Mouse (Mus musculus) monocyte, adult 2 months (primary cell): ENCODE results near the gene Prim1.
"Not testable (repeated sequence)": the region's sequence is repeated elsewhere in the genome, so short reads cannot be mapped to it uniquely, and the experiment has no call there.

Source experiments
- DNase-seq, 2 experiments: peaks; one replicate each; pipeline ENCODE4 v3.0.0; 2022; ENCODE audit warnings: low spot score in 2 of 2, low read depth in 1 of 2

Prim1 gene

DNA sequence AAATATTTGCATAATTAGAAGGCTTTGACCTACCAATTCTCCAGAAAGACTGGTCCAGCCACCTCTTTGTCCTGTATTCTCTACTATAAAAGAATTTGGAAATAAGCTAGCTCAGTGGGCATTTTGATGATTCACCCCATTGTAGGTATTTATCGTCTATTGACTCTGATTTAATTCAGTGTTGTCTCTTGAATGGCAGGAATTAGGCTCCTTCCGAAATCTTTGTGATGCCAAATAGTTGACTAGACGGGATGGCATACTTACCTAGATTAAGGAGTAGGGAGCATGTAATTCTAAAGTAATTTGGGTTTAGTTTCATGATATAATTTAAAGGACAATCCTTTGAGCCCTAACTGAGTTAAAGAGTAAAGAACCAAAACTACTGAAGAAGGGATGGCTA lies 23.0 kb downstream of the Prim1 start:
- DNase-seq, result no peak

GRCm38 (mm10) chr10:128039167-128039566 lies 24.2 kb downstream of the Prim1 start:
- DNase-seq, result no peak

DNA sequence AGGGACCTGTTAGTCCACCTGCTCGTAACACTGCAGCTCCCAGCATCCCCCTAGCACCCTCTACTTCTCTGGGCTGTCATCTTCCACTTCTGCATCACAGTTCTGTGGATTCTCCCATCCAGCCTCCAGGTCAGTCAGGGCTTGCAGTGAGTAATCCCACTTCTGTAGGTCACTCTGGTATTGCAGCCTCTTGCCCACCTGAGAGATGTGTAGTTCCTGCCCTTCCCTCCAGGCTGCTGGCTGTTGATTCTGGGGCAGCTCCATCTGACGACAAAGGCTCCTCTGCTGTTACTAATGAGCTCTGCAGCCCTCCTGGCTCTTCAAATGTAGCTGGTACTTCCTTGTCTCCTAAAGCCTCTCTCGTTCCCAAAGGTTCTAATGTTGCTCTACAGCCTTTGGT lies 24.9 kb downstream of the Prim1 start:
- no peak for DNase-seq

DNA sequence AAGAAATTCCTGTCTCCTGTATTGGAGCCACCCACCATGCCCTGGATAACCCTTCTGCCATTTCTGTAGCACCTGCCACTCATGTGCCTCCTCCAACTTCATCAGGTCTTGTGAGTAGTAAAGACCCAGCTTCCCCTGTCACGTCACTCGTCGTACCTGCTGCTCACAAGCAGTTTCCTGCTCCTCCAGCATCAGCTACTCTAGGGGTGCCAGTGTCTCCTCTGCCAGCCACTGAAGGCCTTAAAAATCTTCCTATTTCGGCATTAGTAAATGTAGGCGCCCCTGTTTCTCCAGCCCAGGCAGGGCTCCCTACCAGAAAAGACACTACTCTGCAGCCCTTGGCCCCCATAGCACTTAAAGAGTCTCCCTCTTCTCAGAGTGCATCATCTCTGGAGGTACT lies 25.3 kb downstream of the Prim1 start:
- no peak for DNase-seq

DNA sequence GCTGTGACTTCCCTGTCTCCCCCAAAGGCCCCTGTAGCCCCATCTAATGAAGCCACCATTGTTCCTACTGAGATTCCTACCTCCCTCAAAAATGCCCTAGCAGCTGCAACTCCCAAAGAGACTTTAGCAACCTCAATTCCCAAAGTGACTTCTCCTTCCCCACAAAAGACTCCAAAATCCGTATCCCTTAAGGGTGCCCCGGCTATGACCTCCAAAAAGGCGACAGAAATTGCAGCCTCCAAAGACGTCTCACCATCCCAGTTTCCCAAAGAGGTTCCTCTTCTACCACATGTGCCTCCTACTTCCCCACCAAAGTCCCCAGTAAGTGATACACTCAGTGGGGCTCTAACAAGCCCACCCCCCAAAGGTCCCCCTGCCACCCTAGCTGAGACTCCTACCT lies 26.7 kb downstream of the Prim1 start:
- DNase-seq, result no peak

- DNase-seq, result no peak
These were observed 27.5 kb downstream of the Prim1 start for GRCm38 (mm10) chr10:128042466-128042865.

DNA sequence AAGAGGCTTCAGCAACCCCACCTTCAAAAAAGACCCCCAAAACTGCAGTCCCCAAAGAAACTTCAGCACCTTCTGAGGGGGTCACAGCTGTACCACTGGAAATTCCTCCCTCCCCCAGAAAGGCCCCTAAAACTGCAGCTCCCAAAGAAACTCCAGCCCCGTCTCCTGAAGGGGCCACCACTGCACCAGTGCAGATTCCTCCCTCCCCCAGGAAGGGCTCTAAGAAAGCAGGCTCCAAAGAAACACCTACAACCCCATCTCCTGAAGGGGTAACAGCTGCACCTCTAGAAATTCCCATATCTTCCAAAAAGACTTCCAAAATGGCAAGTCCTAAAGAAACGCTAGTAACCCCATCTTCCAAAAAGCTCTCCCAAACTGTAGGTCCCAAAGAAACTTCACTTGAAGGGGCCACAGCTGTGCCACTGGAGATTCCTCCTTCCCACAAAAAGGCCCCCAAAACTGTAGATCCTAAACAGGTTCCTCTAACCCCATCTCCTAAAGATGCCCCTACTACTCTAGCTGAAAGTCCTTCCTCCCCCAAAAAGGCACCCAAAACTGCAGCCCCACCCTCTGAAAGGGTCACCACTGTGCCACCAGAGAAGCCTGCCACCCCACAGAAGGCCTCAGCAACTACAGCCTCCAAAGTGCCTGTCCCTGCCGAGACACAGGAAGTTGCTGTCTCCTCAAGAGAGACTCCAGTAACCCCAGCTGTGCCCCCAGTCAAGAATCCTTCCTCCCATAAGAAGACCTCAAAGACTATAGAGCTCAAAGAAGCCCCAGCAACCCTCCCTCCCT lies 28.3 kb downstream of the Prim1 start:
- no peak for DNase-seq

DNA sequence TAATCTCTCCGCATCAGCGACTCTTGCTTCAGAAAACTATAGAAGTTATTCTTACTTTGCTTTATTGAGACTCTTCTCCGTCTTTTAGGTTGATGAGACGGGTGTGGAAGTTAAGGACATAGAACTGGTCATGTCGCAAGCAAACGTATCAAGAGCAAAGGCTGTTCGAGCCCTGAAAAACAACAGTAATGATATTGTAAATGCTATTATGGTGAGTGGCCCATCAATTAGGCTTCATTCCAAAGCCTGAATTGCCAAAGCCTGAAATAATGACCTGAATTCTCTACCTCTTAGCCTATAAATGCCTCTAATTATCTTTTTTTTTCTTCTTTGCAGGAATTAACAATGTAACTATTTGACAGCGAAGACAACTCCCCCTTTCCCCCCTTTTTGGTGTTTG lies 33.2 kb downstream of the Prim1 start:
- no peak for DNase-seq

DNA sequence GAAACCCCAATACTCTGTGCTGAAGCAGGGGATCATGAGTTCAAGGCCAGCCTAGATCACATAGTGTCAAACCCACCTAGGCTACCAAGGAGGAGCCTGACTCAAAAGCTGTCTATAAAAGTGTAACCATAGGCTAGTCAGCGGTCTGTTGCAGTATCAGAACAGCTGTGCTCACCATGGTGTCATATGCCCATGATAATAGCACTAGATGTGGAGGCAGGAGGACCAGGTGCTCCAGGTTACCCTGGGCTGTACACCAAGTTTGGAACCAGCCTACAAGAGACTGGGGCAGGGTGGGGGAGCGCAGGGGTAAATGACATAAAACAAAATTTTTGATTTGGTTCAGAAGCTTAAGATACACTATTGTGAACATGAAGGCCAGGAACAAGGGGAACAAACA lies 34.8 kb downstream of the Prim1 start:
- no peak for DNase-seq

DNA sequence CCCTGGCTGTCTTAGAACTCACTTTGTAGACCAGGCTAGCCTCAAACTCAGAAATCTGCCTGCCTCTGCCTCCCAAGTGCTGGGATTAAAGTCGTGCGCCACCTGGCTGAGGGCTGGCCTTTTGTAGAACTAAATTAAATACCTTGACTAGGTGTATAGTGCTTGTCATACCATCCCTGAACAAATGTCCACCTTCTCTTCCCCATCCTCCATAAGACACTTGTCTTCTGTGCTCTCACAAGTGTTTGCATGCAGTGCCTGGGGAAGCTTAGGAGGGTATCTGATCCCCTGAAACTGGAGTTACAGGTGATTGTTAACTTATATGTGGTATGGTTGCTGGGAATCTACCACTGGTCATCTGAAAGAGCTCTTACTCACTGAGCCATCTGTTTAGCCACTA lies 35.4 kb downstream of the Prim1 start:
- no peak for DNase-seq

DNA sequence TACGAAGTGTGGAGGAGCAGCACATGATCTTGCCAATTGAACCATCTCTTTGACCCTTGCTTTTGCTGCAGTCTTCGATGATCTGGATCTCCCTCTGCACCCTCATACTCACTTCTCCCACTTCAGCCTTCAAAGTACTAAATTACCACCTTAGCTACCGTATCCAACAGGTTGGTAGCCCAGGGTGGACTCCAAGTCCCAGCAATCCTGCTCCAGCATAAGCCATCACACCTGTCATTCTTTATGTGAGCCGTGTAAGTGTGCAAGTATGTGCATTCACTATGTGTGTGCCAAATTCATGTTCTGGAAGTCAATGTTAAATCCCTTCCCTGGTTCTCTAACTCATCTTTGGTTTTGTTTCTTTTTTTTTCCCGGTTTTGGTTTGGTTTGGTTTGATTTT lies 36.6 kb downstream of the Prim1 start:
- DNase-seq, result no peak

DNA sequence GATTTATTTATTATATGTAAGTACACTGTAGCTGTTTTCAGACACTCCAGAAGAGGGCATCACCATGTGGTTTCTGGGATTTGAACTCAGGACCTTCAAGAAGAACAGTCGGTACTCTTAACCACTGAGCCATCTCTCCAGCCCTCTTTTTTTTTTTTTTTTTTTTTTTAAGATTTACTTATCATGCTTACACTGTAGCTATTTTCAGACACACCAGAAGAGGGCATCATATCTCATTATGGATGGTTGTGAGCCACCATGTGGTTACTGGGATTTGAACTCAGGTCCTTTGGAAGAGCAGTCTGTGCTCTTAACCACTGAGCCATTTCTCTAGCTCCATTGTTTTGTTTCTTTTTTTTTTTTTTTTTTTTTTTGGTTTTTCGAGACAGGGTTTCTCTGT lies 37.2 kb downstream of the Prim1 start:
- not testable (repeated sequence) for DNase-seq

DNA sequence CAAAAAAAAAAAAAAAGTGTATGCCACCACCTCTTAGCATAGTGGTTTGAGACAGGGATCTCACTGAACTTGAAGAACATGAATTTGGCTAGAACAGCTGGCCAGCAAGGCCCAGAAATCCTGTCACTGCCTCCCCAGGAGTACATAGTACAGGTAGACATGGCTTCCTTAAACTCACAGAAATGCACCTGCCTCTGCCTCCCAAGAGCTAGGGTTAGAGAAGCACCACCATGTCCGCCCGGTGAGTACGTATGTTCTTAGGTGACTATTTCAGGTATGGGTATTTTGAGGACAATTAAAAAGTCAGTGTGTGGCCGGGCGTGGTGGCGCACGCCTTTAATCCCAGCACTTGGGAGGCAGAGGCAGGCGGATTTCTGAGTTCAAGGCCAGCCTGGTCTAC lies 38.0 kb downstream of the Prim1 start:
- no peak for DNase-seq

DNA sequence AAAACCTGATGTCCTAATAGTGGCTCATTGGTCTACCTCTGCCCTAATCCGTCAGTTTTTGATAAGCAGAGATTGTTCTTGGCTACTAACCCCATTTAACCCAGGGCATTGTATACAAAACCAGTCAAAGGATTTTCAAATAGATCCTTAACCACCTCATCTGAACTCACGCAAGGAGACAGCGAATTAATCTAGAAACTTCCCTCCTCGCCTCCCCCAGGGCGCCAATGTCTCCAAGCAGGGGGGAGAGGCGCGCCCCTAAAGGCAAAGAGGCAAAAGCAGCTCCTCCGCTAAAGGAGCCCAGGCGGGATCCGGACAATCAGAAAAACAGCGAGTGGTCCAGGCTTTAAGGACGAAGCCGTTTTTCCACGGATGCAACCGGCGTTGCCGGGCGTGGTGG lies 43.2 kb downstream of the Prim1 start:
- DNase-seq, result no peak

DNA sequence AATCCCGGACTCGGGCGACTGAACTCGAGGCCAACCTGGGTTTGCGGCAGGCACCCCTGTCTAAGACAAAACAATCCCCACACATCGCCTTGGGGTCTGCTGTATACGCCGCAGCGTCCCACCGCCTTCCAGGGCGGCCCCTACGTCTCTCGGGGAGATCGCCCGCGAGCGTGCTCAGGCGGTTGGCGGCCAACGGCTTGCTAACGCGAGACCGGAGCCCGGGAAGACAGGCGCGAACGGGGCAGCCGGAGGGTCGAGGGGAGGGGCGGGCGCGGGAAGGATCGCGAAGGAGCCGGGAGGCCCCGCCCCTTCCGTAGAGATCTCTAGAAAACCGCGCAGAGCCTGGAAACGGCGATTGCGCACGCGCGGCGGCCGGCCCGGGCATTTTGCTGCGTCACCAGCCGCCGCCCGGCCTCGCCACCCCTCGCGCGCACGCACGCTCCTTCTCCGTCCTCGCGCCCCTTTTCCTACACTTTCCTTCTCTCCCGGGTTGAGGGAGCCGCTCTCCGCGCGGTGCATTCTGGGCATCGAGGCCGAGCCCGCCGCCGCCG lies 43.7 kb downstream of the Prim1 start, which contains the start of gene Ptges3:
Gene Ptges3, plus strand, starts transcription at position 354 of the 551 bp plus-strand sequence.
- peak; percentile 86 to 91 for DNase-seq

DNA sequence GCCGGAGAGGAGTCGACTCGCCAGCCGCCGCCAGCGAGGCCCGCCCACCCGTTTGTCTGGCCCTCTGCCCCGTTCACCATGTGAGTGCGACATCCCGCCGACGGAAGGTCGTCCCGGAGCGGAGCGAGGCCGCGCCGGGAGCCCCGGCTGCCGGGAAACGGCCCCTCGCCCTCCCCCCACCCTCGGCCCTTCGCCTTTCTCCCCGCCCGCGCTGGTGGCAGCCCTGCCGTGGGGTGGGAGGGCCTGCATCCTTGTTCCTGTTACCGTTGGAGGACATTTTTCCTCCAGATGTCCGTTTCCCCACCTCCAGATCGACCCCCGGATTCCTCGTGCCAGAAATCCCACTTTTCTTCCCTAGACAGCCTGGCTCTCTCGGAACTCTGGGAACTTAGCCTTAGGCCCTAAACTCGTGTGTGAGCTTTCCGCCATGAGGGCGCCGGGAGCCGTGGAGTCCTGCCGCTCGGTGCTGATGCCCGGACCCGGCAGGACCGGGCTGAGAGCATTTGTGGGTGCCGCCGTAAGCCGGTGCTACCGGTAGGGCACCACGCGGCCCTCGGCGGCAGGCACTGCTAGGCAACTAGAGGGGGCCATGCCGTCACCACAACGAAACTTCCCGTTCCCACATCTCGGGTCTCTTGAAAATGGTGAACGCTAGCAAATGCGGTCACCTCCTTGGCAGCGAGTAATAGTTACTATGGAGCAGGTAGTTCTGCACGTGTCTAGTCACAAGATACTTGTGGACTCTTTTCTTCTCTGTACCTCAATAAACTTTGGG lies 44.4 kb downstream of the Prim1 start:
- peak in 1 of 2 experiments; percentile 62 for DNase-seq

- no peak for DNase-seq
These were observed 46.1 kb downstream of the Prim1 start for GRCm38 (mm10) chr10:128061109-128061508.

DNA sequence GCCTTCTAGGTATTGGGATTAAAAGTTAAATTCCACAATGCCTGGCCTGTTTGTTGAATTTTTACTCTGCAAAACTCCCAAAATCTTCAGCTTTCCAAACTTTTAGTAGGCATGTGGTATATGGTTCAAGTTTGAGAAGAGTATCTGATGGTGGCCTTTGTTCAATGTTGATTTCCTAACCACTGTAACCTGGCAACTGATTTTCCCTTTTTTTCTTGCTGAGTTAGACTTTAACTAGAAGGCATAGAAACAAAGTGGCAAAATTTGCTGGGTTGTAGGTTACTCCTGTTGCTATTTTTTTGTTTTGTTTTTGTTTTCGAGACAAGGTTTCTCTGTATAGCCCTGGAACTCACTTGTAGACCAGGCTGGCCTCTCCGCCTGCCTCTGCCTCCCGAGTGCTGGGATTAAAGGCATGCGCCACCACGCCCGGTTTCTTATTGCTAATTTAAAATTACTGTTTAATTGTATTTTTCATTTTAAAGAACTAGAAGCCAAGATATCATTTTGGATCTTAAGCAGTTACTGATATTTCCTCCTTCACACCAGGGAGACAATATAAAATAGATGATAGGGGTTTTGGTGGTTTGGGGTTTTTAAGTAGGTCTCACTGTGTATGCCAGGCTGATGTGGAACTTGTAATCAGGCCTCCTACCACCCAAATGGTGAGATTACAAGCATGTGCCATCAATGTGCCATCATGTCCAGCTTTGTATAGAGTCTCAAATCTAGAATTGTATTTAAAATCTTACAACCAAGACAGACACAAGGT lies 47.4 kb downstream of the Prim1 start:
- DNase-seq, result no peak

DNA sequence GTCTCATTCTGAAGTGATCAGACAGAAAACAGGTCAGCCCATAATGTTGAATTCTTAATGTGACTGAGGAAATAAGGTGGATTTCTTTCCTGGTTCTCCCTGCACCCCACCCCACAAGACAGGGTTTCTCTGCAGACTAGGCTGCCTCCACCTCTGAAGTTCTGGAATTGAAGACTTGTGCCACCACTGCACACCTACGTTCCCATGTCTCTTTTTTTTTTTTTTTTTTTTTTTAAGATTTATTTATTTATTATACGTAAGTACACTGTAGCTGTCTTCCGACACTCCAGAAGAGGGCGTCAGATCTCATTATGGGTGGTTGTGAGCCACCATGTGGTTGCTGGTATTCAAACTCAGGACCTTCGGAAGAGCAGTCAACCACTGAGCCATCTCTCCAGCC lies 51.1 kb downstream of the Prim1 start:
- DNase-seq, result no peak

DNA sequence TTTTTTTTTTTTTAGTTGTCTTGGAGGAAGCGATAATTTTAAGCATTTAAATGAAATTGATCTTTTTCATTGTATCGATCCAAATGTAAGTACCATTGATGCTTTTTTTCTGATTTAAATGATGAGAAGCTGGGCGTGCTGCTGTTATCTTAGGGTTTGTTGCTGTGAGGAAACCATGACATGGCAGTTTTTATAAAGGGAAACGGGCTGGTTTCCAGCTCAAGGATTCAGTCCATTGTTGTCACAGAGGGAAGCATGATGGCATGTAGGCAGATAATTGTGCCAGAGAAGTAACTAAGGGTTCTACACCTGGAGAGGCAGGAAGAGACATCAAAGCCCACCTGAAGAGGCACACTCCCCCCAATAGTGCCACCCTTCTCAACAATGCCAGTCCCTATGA lies 54.2 kb downstream of the Prim1 start:
- DNase-seq, result no peak

DNA sequence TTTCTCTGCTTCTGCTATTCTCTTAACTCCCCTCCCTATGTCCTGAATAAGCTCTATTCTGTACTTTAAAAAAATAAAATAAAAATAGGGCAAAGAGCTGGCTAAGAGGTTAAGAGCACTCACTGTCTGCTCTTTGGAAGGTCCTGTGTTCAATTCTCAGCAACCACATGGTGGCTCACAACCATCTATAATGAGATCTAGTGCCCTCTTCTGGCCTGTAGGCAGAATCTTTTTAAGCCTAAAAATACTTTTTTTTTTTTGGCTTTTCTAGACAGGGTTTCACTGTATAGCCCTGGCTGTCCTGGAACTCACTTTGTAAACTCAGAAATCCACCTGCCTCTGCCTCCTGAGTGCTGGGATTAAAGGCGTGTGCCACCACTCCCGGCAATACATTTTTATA lies 55.5 kb downstream of the Prim1 start:
- not testable (repeated sequence) for DNase-seq
